Mouse (Mus musculus) midbrain, embryonic 11.5 days (tissue): ENCODE data around the gene Ldb3. TPM values are rescaled to one million over a fixed set of nuclear protein-coding genes. Genes with fewer than 3 reads are reported as not detected.
A peak's percentile ranks its signal among the peaks of the same experiment; 100 is the strongest.

Source experiments
- ATAC-seq: fragments of 200-750 bp; cut with Nextera tagmentation; 2 replicates; pipeline ENCODE4 v1.8.0; 2017; ENCODE audit warnings: moderate TSS enrichment, moderate library complexity; ENCODE audit not compliant: low FRiP score
- DNase-seq: peaks from one replicate; pipeline ENCODE4 v3.0.0; 2015; ENCODE audit warnings: low spot score; ENCODE audit errors: missing footprints
- H3K27ac ChIP-seq: fragments of 300-500 bp; sonication (generic); 2 replicates; pipeline ENCODE4 v1.5.1; 2014; ENCODE audit warnings: low read depth, low read length
- H3K27me3 ChIP-seq: fragments of 300-500 bp; sonication (generic); 2 replicates; pipeline ENCODE4 v1.6.1; 2014; ENCODE audit warnings: mild to moderate bottlenecking, low read length, moderate library complexity, mixed read lengths; ENCODE audit not compliant: control insufficient read depth, insufficient read depth
- H3K36me3 ChIP-seq: fragments of 300-500 bp; sonication (generic); 2 replicates; pipeline ENCODE4 v1.6.1; 2014; ENCODE audit warnings: mild to moderate bottlenecking, low read length, moderate library complexity, mixed read lengths; ENCODE audit not compliant: control insufficient read depth, insufficient read depth
- H3K4me1 ChIP-seq: fragments of 300-500 bp; sonication (generic); 2 replicates; pipeline ENCODE4 v1.6.1; 2014; ENCODE audit warnings: low read length; ENCODE audit not compliant: control insufficient read depth, insufficient read depth
- H3K4me2 ChIP-seq: fragments of 300-500 bp; sonication (generic); 2 replicates; pipeline ENCODE4 v1.6.1; 2014; ENCODE audit warnings: mild to moderate bottlenecking, moderate library complexity
- H3K4me3 ChIP-seq: fragments of 300-500 bp; sonication (generic); 2 replicates; pipeline ENCODE4 v1.5.1; 2014; ENCODE audit warnings: low read depth, low read length
- H3K9ac ChIP-seq: fragments of 300-500 bp; sonication (generic); 2 replicates; pipeline ENCODE4 v1.6.1; 2014; ENCODE audit warnings: low read length
- H3K9me3 ChIP-seq: fragments of 300-500 bp; sonication (generic); 2 replicates; pipeline ENCODE4 v1.6.1; 2016; ENCODE audit warnings: low read length; ENCODE audit not compliant: control insufficient read depth
- WGBS: fragments of 180-500 bp; shearing (Covaris S2); extraction: QIAGEN DNeasy Blood & Tissue Kit; methylation state at CpG from one replicate; pipeline ENCODE4 v1.1.7; 2014; 5-methylcytosine and 5-hydroxymethylcytosine counted together
- polyA plus RNA-seq: library from polyadenylated mRNA; unstranded; fragments of >200 nt; fragmentation: Nextera tagmentation; extraction: Ambion mirVana; gene quantifications from 2 replicates; pipeline ENCODE4 v1.2.1, GENCODE M21; 2014

Gene Ldb3
- polyA plus RNA-seq, 1 experiment from 2014 or later, result 0.07 TPM

- WGBS, result 82% methylated on average over 4 of the region's 4 CpGs
- Histone ChIP-seq H3K27me3 (no peaks in the 10 kb centered on the region), H3K27ac (no peak overlapping the region), H3K9ac (no peak overlapping the region), H3K4me2 (no peak overlapping the region), H3K4me1 (no peaks in the 10 kb centered on the region; the same call in 1 of the 2 replicates), H3K36me3 (no peaks in the 10 kb centered on the region), H3K4me3 (no peak overlapping the region), H3K9me3 (no peaks in the 10 kb centered on the region)
- DNase-seq, result no peak
- no peak for ATAC-seq
Observed at GRCm38 (mm10) chr14:34512602-34513001, 75.9 kb downstream of the Ldb3 start.

- no peak for DNase-seq
- no peaks in the 10 kb centered on the region for H3K36me3 ChIP-seq
- no peaks in the 10 kb centered on the region for H3K27me3 ChIP-seq
- H3K27ac ChIP-seq, result no peak overlapping the region
- H3K4me3 ChIP-seq, result no peak overlapping the region
- no peak overlapping the region for H3K4me2 ChIP-seq
- 79% methylated on average over 11 of the region's 11 CpGs for WGBS
- ATAC-seq, result no peak
- no peaks in the 10 kb centered on the region for H3K9me3 ChIP-seq
- H3K4me1 ChIP-seq, result no peaks in the 10 kb centered on the region; the same call in 1 of the 2 replicates
- no peak overlapping the region for H3K9ac ChIP-seq
Observed at GRCm38 (mm10) chr14:34511901-34512300, 76.6 kb downstream of the Ldb3 start.

- Histone ChIP-seq H3K9ac (no peak overlapping the region), H3K36me3 (no peaks in the 10 kb centered on the region), H3K4me1 (peaks cover 4% of the 10 kb centered on the region), H3K27ac (no peak overlapping the region), H3K9me3 (no peaks in the 10 kb centered on the region), H3K4me2 (no peak overlapping the region), H3K4me3 (no peak overlapping the region), H3K27me3 (no peaks in the 10 kb centered on the region)
- ATAC-seq (0 out of 2 replicates have a peak, but pooled peaks have one; percentile 43), DNase-seq (no peak)
- 58% methylated on average over 7 of the region's 7 CpGs for WGBS
Observed at GRCm38 (mm10) chr14:34508842-34509439, 79.5 kb downstream of the Ldb3 start.

- H3K4me2 ChIP-seq, result no peak overlapping the region
- H3K36me3 ChIP-seq, result no peaks in the 10 kb centered on the region
- H3K27me3 ChIP-seq, result no peaks in the 10 kb centered on the region
- peaks cover 8% of the 10 kb centered on the region for H3K4me1 ChIP-seq
- H3K4me3 ChIP-seq, result no peak overlapping the region
- H3K9me3 ChIP-seq, result no peaks in the 10 kb centered on the region
- ATAC-seq (no peak; the same call in 1 of the 2 replicates), DNase-seq (no peak)
- H3K27ac ChIP-seq, result no peak overlapping the region
- H3K9ac ChIP-seq, result no peak overlapping the region
- WGBS, result 63% methylated on average over 4 of the region's 4 CpGs
Observed at GRCm38 (mm10) chr14:34508187-34508840, 80.2 kb downstream of the Ldb3 start.

GRCm38 (mm10) chr14:34505309-34505708, 83.2 kb downstream of the Ldb3 start:
- Histone ChIP-seq H3K9me3 (no peaks in the 10 kb centered on the region), H3K4me3 (no peak overlapping the region), H3K9ac (no peak overlapping the region), H3K4me1 (peaks cover 8% of the 10 kb centered on the region), H3K27me3 (no peaks in the 10 kb centered on the region), H3K36me3 (no peaks in the 10 kb centered on the region), H3K4me2 (no peak overlapping the region), H3K27ac (no peak overlapping the region)
- WGBS, result 65% methylated on average over 7 of the region's 7 CpGs
- ATAC-seq (no peak), DNase-seq (no peak)

GRCm38 (mm10) chr14:34504377-34504776, 84.1 kb downstream of the Ldb3 start:
- H3K36me3 ChIP-seq, result no peaks in the 10 kb centered on the region
- no peak overlapping the region for H3K4me3 ChIP-seq
- no peak overlapping the region for H3K27ac ChIP-seq
- no peaks in the 10 kb centered on the region for H3K27me3 ChIP-seq
- peaks cover 18% of the 10 kb centered on the region for H3K4me1 ChIP-seq
- H3K4me2 ChIP-seq, result no peak overlapping the region
- no peak overlapping the region for H3K9ac ChIP-seq
- no peak for ATAC-seq
- no peak for DNase-seq
- 91% methylated on average over 5 of the region's 5 CpGs for WGBS
- no peaks in the 10 kb centered on the region for H3K9me3 ChIP-seq

GRCm38 (mm10) chr14:34503759-34504158, 84.7 kb downstream of the Ldb3 start:
- 43% methylated on average over 6 of the region's 6 CpGs for WGBS
- Histone ChIP-seq H3K27ac (no peak overlapping the region), H3K27me3 (no peaks in the 10 kb centered on the region), H3K4me2 (peak overlapping the region; percentile 71), H3K4me3 (no peak overlapping the region), H3K9ac (no peak overlapping the region), H3K9me3 (no peaks in the 10 kb centered on the region), H3K36me3 (no peaks in the 10 kb centered on the region), H3K4me1 (peaks cover 21% of the 10 kb centered on the region)
- ATAC-seq (no peak), DNase-seq (peak; percentile 90)

GRCm38 (mm10) chr14:34503325-34503647, 85.2 kb downstream of the Ldb3 start, which contains the start of gene Bmpr1a:
Gene Bmpr1a (minus strand): TSS chr14:34503341.
- H3K27ac ChIP-seq, result peak within 1 kb of the TSS; percentile 89
- H3K4me1 ChIP-seq, result peaks cover 21% of the 10 kb centered on the region
- DNase-seq (no peak), ATAC-seq (no peak)
- H3K36me3 ChIP-seq, result no peaks in the 10 kb centered on the region
- 8% methylated on average over 15 of the region's 15 CpGs for WGBS
- H3K9ac ChIP-seq, result peak within 1 kb of the TSS; percentile 99
- H3K9me3 ChIP-seq, result no peaks in the 10 kb centered on the region
- H3K27me3 ChIP-seq, result no peaks in the 10 kb centered on the region
- peak within 1 kb of the TSS; percentile 91 for H3K4me3 ChIP-seq
- H3K4me2 ChIP-seq, result peak within 1 kb of the TSS; percentile 71

- no peaks in the 10 kb centered on the region for H3K9me3 ChIP-seq
Observed at GRCm38 (mm10) chr14:34502475-34503324, 85.8 kb downstream of the Ldb3 start.

More at GRCm38 (mm10) chr14:34502475-34503324, 85.8 kb downstream of the Ldb3 start:
- DNase-seq (peak; percentile 99), ATAC-seq (peak; percentile 93)
- peaks cover 21% of the 10 kb centered on the region for H3K4me1 ChIP-seq
- no peaks in the 10 kb centered on the region for H3K27me3 ChIP-seq
- under 1% methylated on average over 72 of the region's 115 CpGs for whole genome bisulfite sequencing
- peak overlapping the region; percentile 91 for H3K4me3 ChIP-seq
- peak overlapping the region; percentile 89 for H3K27ac ChIP-seq
- H3K9ac ChIP-seq, result peak overlapping the region; percentile 99
- H3K36me3 ChIP-seq, result no peaks in the 10 kb centered on the region
- peak overlapping the region; percentile 71 for H3K4me2 ChIP-seq
